Mouse (Mus musculus): ENCODE data around the gene Tspyl1. TPM values are rescaled to one million over a fixed set of nuclear protein-coding genes. Genes with fewer than 3 reads are reported as not detected.

The Tspyl1 gene
- polyA plus RNA-seq, 1 experiment from 2014 or later: 24.5 TPM

- Histone ChIP-seq H3K36me3 (ENCODE audit: control insufficient read depth, insufficient read depth) (no peaks in the 10 kb centered on the region), H3K4me3 (ENCODE audit: low read depth, low read length) (no peak overlapping the region), H3K27ac (ENCODE audit: low read length) (no peak overlapping the region), H3K27me3 (ENCODE audit: control insufficient read depth, insufficient read depth, low read depth, low read length) (no peaks in the 10 kb centered on the region), H3K4me2 (ENCODE audit: low read depth, low read length) (no peak overlapping the region), H3K9ac (ENCODE audit: low read depth, low read length) (no peak overlapping the region), H3K9me3 (replicated peaks; ENCODE audit: control insufficient read depth, low read length) (no peaks in the 10 kb centered on the region), H3K4me1 (ENCODE audit: control insufficient read depth, low read depth, low read length) (no peaks in the 10 kb centered on the region)
- ATAC-seq (ENCODE audit: low read depth): no peak
- 54% methylated on average over 2 of the region's 2 CpGs for WGBS (ENCODE audit: insufficient replicate concordance)
Observed at GRCm38 (mm10) chr10:34317217-34317606, 35.2 kb downstream of the Tspyl1 start.

GRCm38 (mm10) chr10:34320809-34321208 is 38.8 kb downstream of the Tspyl1 start:
- no peak for ATAC-seq (ENCODE audit: low read depth)
- Histone ChIP-seq H3K9me3 (replicated peaks; ENCODE audit: control insufficient read depth, low read length) (no peaks in the 10 kb centered on the region), H3K4me1 (ENCODE audit: control insufficient read depth, low read depth, low read length) (no peaks in the 10 kb centered on the region), H3K4me3 (ENCODE audit: low read depth, low read length) (no peak overlapping the region), H3K9ac (ENCODE audit: low read depth, low read length) (no peak overlapping the region), H3K4me2 (ENCODE audit: low read depth, low read length) (no peak overlapping the region), H3K36me3 (ENCODE audit: control insufficient read depth, insufficient read depth) (no peaks in the 10 kb centered on the region), H3K27ac (ENCODE audit: low read length) (no peak overlapping the region), H3K27me3 (ENCODE audit: control insufficient read depth, insufficient read depth, low read depth, low read length) (no peaks in the 10 kb centered on the region)
- WGBS (ENCODE audit: insufficient replicate concordance): 59% methylated on average over 2 of the region's 2 CpGs

DNA sequence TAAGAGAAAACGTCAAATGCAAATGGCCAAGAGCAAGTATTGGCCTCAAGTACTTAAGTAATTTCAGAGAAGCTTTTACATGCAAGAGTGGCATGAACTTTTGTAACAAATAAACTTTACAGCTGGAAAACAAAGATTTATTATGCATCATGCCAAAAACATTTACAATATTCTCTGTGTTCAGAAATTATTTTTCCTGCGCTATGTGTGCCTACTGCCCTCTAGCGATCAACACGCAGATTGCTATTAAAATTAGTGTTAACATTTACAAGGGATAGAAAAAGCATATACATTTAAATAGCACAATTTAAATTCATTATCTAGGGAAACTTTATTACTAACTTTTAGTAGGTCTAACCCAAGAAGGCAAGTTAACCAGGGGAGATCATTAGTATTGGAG is 44.7 kb downstream of the Tspyl1 start:
- no peak overlapping the region for H3K4me2 ChIP-seq (ENCODE audit: low read depth, low read length)
- no peaks in the 10 kb centered on the region for H3K9me3 ChIP-seq (replicated peaks; ENCODE audit: control insufficient read depth, low read length)
- no peak overlapping the region for H3K4me3 ChIP-seq (ENCODE audit: low read depth, low read length)
- H3K36me3 ChIP-seq (ENCODE audit: control insufficient read depth, insufficient read depth): no peaks in the 10 kb centered on the region
- no peaks in the 10 kb centered on the region for H3K4me1 ChIP-seq (ENCODE audit: control insufficient read depth, low read depth, low read length)
- no peak overlapping the region for H3K27ac ChIP-seq (ENCODE audit: low read length)
- ATAC-seq (ENCODE audit: low read depth): no peak
- 23% methylated on average over 4 of the region's 4 CpGs for WGBS (ENCODE audit: insufficient replicate concordance)
- H3K27me3 ChIP-seq (ENCODE audit: control insufficient read depth, insufficient read depth, low read depth, low read length): no peaks in the 10 kb centered on the region
- H3K9ac ChIP-seq (ENCODE audit: low read depth, low read length): no peak overlapping the region

GRCm38 (mm10) chr10:34327144-34327543 is 45.2 kb downstream of the Tspyl1 start:
- ATAC-seq (ENCODE audit: low read depth): no peak

DNA sequence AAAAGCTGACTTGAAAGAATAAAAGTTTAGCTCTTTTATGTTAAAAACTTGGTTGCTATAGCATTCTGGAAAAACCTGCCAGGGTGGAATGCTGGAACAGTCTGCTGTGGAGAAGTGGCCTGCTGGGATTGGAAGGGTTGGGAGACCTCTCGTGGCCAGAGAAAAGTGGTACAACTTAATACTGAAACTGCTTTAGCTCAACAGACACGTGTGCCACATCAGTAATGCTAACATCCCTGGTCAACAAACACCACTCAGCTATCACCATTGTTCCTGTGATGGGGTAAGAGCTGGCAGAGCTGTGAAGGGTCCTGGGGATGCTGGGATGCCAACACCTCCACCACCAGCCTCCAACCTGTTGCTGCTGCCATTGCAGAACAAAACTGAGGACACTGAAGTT is 46.3 kb downstream of the Tspyl1 start:
- H3K4me3 ChIP-seq (ENCODE audit: low read depth, low read length): no peak overlapping the region
- no peaks in the 10 kb centered on the region for H3K36me3 ChIP-seq (ENCODE audit: control insufficient read depth, insufficient read depth)
- no peaks in the 10 kb centered on the region for H3K27me3 ChIP-seq (ENCODE audit: control insufficient read depth, insufficient read depth, low read depth, low read length)
- no peak overlapping the region for H3K9ac ChIP-seq (ENCODE audit: low read depth, low read length)
- ATAC-seq (ENCODE audit: low read depth): no peak
- no peak overlapping the region for H3K4me2 ChIP-seq (ENCODE audit: low read depth, low read length)
- no peaks in the 10 kb centered on the region for H3K4me1 ChIP-seq (ENCODE audit: control insufficient read depth, low read depth, low read length)
- 12% methylated on average over 2 of the region's 2 CpGs for WGBS (ENCODE audit: insufficient replicate concordance)
- H3K9me3 ChIP-seq (replicated peaks; ENCODE audit: control insufficient read depth, low read length): no peaks in the 10 kb centered on the region
- H3K27ac ChIP-seq (ENCODE audit: low read length): no peak overlapping the region

More at GRCm38 (mm10) chr10:34327144-34327543, 45.2 kb downstream of the Tspyl1 start:
- Histone ChIP-seq H3K4me3 (ENCODE audit: low read depth, low read length) (no peak overlapping the region), H3K4me2 (ENCODE audit: low read depth, low read length) (no peak overlapping the region), H3K9me3 (replicated peaks; ENCODE audit: control insufficient read depth, low read length) (no peaks in the 10 kb centered on the region), H3K4me1 (ENCODE audit: control insufficient read depth, low read depth, low read length) (no peaks in the 10 kb centered on the region), H3K36me3 (ENCODE audit: control insufficient read depth, insufficient read depth) (no peaks in the 10 kb centered on the region), H3K27me3 (ENCODE audit: control insufficient read depth, insufficient read depth, low read depth, low read length) (no peaks in the 10 kb centered on the region), H3K9ac (ENCODE audit: low read depth, low read length) (no peak overlapping the region), H3K27ac (ENCODE audit: low read length) (no peak overlapping the region)
- WGBS (ENCODE audit: insufficient replicate concordance): 60% methylated on average over 5 of the region's 5 CpGs

Other genes starting within 250 kb of the Tspyl1 start
- gene Trappc3l, start 244.6 kb upstream of the Tspyl1 start, polyA plus RNA-seq (2015; fragmentation: Nextera tagmentation; extraction: Ambion mirVana): not detected in 2 replicates
- not detected in 2 replicates for gene Calhm4, start 237.9 kb upstream of the Tspyl1 start, polyA plus RNA-seq (2015; fragmentation: Nextera tagmentation; extraction: Ambion mirVana)
- 0.02 and 0.05 TPM in 2 replicates for gene Calhm5, start 185.7 kb upstream of the Tspyl1 start, polyA plus RNA-seq (2015; fragmentation: Nextera tagmentation; extraction: Ambion mirVana)
- gene Calhm6, start 154.2 kb upstream of the Tspyl1 start, polyA plus RNA-seq (2015; fragmentation: Nextera tagmentation; extraction: Ambion mirVana): 1.8 and 2.4 TPM in 2 replicates
- gene Dse, start 74.5 kb upstream of the Tspyl1 start, polyA plus RNA-seq (2015; fragmentation: Nextera tagmentation; extraction: Ambion mirVana): 6.5 and 6.9 TPM in 2 replicates
- 0.39 and 0.71 TPM in 2 replicates for gene Tspyl4, start 15.3 kb downstream of the Tspyl1 start, polyA plus RNA-seq (2015; fragmentation: Nextera tagmentation; extraction: Ambion mirVana)
- gene Col10a1, start 107.8 kb downstream of the Tspyl1 start, polyA plus RNA-seq (2015; fragmentation: Nextera tagmentation; extraction: Ambion mirVana): 0.02 and 0.05 TPM in 2 replicates
- 6.2 and 7.2 TPM in 2 replicates for gene Nt5dc1, start 136.4 kb downstream of the Tspyl1 start, polyA plus RNA-seq (2015; fragmentation: Nextera tagmentation; extraction: Ambion mirVana)
- gene Frk, start 201.2 kb downstream of the Tspyl1 start, polyA plus RNA-seq (2015; fragmentation: Nextera tagmentation; extraction: Ambion mirVana): 1.1 and 1.9 TPM in 2 replicates